In the genomic region with DNA sequence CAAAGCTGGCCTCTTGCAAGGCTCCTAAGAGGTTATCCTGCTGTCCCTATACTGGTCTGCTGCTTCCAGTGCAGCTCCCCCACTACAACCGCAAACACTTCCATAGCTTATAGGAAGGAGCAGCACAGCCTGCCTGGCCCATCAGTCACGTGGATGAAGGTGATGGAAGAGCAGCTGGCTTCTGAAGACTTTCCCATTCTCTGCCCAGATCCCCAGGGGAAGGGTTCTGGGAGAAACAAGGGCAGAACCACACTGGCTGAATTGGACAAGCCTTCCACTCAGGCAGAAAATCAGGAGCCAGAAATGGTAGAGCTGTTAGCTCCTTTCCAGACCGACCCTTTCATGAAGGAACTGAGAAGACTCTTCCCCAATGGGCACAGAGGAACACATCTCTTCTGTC, we compare ENCODE assay signal across 22 mouse cellular contexts. TPM values are rescaled to one million over a fixed set of nuclear protein-coding genes. Genes with fewer than 3 reads are reported as not detected.
DNase-seq lines count a peak whose midpoint lies in the region; ATAC-seq lines count a peak whose summit lies in the region.
"Had no signal": no experiment of that assay in that cellular context is flagged by ENCODE, and none has a peak within 500 bp of the region (broad histone marks: within the 10 kb centered on the region; RNA-seq: fewer than 3 reads in every experiment).

No protein-coding gene starts in this region.

- H3K36me3 ChIP-seq in midbrain, embryonic 10.5 days: peaks cover 41% of the 10 kb centered on the region
- no peaks in the 10 kb centered on the region for H3K36me3 ChIP-seq in midbrain, embryonic 16.5 days (ENCODE audit: control insufficient read depth, insufficient read depth, low read length)
- H3K36me3 ChIP-seq in forebrain, embryonic 12.5 days (replicated peaks): peaks cover 22% of the 10 kb centered on the region
- peaks cover 11% of the 10 kb centered on the region for H3K36me3 ChIP-seq in midbrain, embryonic 13.5 days

- H3K4me3 ChIP-seq in midbrain, embryonic 10.5 days: no peak overlapping the region
- no peak overlapping the region for H3K4me3 ChIP-seq in midbrain, embryonic 16.5 days (ENCODE audit: low read depth, low read length)
- no peak overlapping the region for H3K4me3 ChIP-seq in brown adipose tissue, adult 24 weeks (ENCODE audit: insufficient read depth, low read depth, low read length)
- no peak overlapping the region for H3K4me3 ChIP-seq in forebrain, embryonic 12.5 days (replicated peaks)
- no peak overlapping the region for H3K4me3 ChIP-seq in midbrain, embryonic 13.5 days (replicated peaks)
- H3K4me3 ChIP-seq: embryonic facial prominence, embryonic 12.5 days; gastrocnemius, adult 2 months; heart, embryonic 15.5 days; limb, embryonic 15.5 days had no signal

- intact Hi-C loops in left cerebral cortex, postnatal 10 days (cut with DNase I): no loop called here

- peak overlapping the region; percentile 64 for H3K27ac ChIP-seq in midbrain, embryonic 10.5 days (replicated peaks)
- H3K27ac ChIP-seq in midbrain, embryonic 16.5 days (ENCODE audit: low read length): no peak overlapping the region
- H3K27ac ChIP-seq in brown adipose tissue, adult 24 weeks (replicated peaks; ENCODE audit: low read depth, low read length): 0 out of 2 replicates have a peak overlapping the region, but pooled peaks have one; percentile 31
- H3K27ac ChIP-seq in forebrain, embryonic 12.5 days: peak overlapping the region; percentile 81
- peak overlapping the region; percentile 63 for H3K27ac ChIP-seq in midbrain, embryonic 13.5 days
- H3K27ac ChIP-seq: embryonic facial prominence, embryonic 12.5 days; gastrocnemius, adult 2 months; heart, embryonic 15.5 days; kidney, postnatal 0 days; limb, embryonic 15.5 days; liver, embryonic 14.5 days had no signal

- ATAC-seq in midbrain, embryonic 16.5 days: no peak
- ATAC-seq in forebrain, embryonic 12.5 days (ENCODE audit: low FRiP score): 0 out of 2 replicates have a peak, but pooled peaks have one; percentile 18
- ATAC-seq in midbrain, embryonic 13.5 days: no peak
- ATAC-seq: inflammation-experienced regulatory T-cells, adult 6 months had no signal

- no peak for DNase-seq in midbrain, embryonic 10.5 days (ENCODE audit: low spot score)
- no peak for DNase-seq in left cerebral cortex, postnatal 10 days (ENCODE audit: extremely low spot score in 1 of 2, low spot score in 2 of 2)
- no peak for DNase-seq in adrenal gland, adult 8-10 months
- DNase-seq: adrenal gland, postnatal 10 days; cerebellum, postnatal 10 days; gastrocnemius, adult 2 months; heart, postnatal 36 days; kidney, adult 18-20 months; layer of hippocampus, adult 9-11 months; left cerebral cortex, postnatal 4 days; lung, embryonic 14.5 days; spleen, adult 18-20 months had no signal

- no peaks in the 10 kb centered on the region for H3K9me3 ChIP-seq in midbrain, embryonic 10.5 days (replicated peaks)
- no peaks in the 10 kb centered on the region for H3K9me3 ChIP-seq in midbrain, embryonic 16.5 days (replicated peaks; ENCODE audit: control insufficient read depth, low read length, poor library complexity, severe bottlenecking)
- H3K9me3 ChIP-seq in forebrain, embryonic 12.5 days: no peaks in the 10 kb centered on the region
- H3K9me3 ChIP-seq in midbrain, embryonic 13.5 days: no peaks in the 10 kb centered on the region
- H3K9me3 ChIP-seq: embryonic facial prominence, embryonic 12.5 days; heart, embryonic 15.5 days; limb, embryonic 15.5 days had no signal

- 27% methylated on average over 3 of the region's 3 CpGs for WGBS in midbrain, embryonic 10.5 days
- WGBS in midbrain, embryonic 16.5 days: 25% methylated on average over 3 of the region's 3 CpGs
- 20% methylated on average over 3 of the region's 3 CpGs for WGBS in forebrain, embryonic 12.5 days
- WGBS in midbrain, embryonic 13.5 days: 24% methylated on average over 3 of the region's 3 CpGs

- no peak overlapping the region for H3K4me2 ChIP-seq in midbrain, embryonic 16.5 days (ENCODE audit: low read length)
- no peak overlapping the region for H3K4me2 ChIP-seq in forebrain, embryonic 12.5 days
- H3K4me2 ChIP-seq in midbrain, embryonic 13.5 days (replicated peaks): no peak overlapping the region
- H3K4me2 ChIP-seq: embryonic facial prominence, embryonic 12.5 days; heart, embryonic 15.5 days; limb, embryonic 15.5 days; lung, embryonic 14.5 days had no signal

- H3K4me1 ChIP-seq in midbrain, embryonic 10.5 days: peaks cover 69% of the 10 kb centered on the region
- peaks cover 2% of the 10 kb centered on the region; the same call in 1 of the 2 replicates for H3K4me1 ChIP-seq in midbrain, embryonic 16.5 days (ENCODE audit: control insufficient read depth, insufficient read depth, low read length)
- peaks cover 21% of the 10 kb centered on the region for H3K4me1 ChIP-seq in brown adipose tissue, adult 24 weeks (ENCODE audit: control insufficient read depth, insufficient read depth, insufficient read length, low read length)
- peaks cover 67% of the 10 kb centered on the region for H3K4me1 ChIP-seq in forebrain, embryonic 12.5 days
- peaks cover 46% of the 10 kb centered on the region for H3K4me1 ChIP-seq in midbrain, embryonic 13.5 days (replicated peaks)

- peaks cover 99% of the 10 kb centered on the region for H3K27me3 ChIP-seq in midbrain, embryonic 10.5 days (ENCODE audit: low read depth, poor library complexity, severe bottlenecking)
- no peaks in the 10 kb centered on the region for H3K27me3 ChIP-seq in midbrain, embryonic 16.5 days (ENCODE audit: control insufficient read depth, insufficient read depth, low read depth, low read length)
- peaks cover 47% of the 10 kb centered on the region for H3K27me3 ChIP-seq in forebrain, embryonic 12.5 days
- peaks cover 12% of the 10 kb centered on the region; the same call in 1 of the 2 replicates for H3K27me3 ChIP-seq in midbrain, embryonic 13.5 days

- H3K9ac ChIP-seq in midbrain, embryonic 16.5 days (ENCODE audit: low read depth, low read length): no peak overlapping the region
- H3K9ac ChIP-seq in forebrain, embryonic 12.5 days: no peak overlapping the region
- no peak overlapping the region for H3K9ac ChIP-seq in midbrain, embryonic 13.5 days (replicated peaks)
- H3K9ac ChIP-seq: embryonic facial prominence, embryonic 12.5 days; heart, embryonic 15.5 days; limb, embryonic 15.5 days; liver, embryonic 14.5 days; lung, embryonic 14.5 days had no signal

RNA-seq across cellular contexts. Expression of gene Efnb1, which starts 16.2 kb away (rescaled TPM):
- 49.3 and 50.6 TPM in 2 replicates for polyA plus RNA-seq in midbrain, embryonic 10.5 days (2016; fragmentation: Nextera tagmentation; extraction: Ambion mirVana)
- polyA plus RNA-seq in midbrain, embryonic 16.5 days (2015; fragmentation: Nextera tagmentation; extraction: Ambion mirVana): 15.6 and 19.6 TPM in 2 replicates
- polyA plus RNA-seq in brown adipose tissue, adult 24 weeks (2012; ENCODE audit: insufficient read depth, insufficient read length, missing spikeins): 10.3 and 17.4 TPM in 2 replicates
- polyA plus RNA-seq in forebrain, embryonic 12.5 days (2016; fragmentation: Nextera tagmentation; extraction: Ambion mirVana): 99.2 and 106 TPM in 2 replicates
- 24.1 and 36.5 TPM in 2 replicates for polyA plus RNA-seq in midbrain, embryonic 13.5 days (2015; fragmentation: Nextera tagmentation; extraction: Ambion mirVana)
- 10 to 100 TPM; 14.7 to 14.8 TPM for total RNA-seq in left cerebral cortex, postnatal 10 days (2021)
- 10 to 100 TPM; 58.4 to 80.1 (median 64.8) TPM for total RNA-seq in adrenal gland, adult 8-10 months (2022)
